Mouse (Mus musculus): Measurements from ENCODE around the gene C5ar1. TPM values are rescaled to one million over a fixed set of nuclear protein-coding genes. Genes with fewer than 3 reads are reported as not detected.
"Not testable (repeated sequence)": the region's sequence is repeated elsewhere in the genome, so short reads cannot be mapped to it uniquely, and the experiment has no call there.

The C5ar1 gene
- polyA plus RNA-seq, 1 experiment = 39.2 TPM

DNA sequence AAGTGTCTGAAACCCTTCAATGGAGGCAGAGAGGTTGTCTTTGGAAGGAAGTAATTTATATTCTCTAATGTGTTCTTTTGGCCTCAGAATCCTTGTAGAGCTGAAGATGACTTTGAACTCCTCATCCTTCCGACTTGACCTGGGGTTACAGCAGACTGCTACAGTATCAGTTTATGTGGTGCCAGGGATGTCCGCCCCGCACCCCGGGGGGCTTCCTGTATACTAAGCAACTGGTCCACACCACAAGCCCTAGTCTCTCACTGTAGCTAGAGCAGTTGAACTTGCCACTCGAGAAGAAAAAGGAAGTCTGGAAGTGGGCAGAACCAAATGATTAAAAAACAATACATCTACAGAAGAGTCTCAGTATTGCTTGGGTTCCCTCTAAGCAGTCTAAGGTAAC, 4.5 kb upstream of the C5ar1 start:
- no peak for TF ChIP-seq POLR2A (IDR thresholded peaks at IDR 0.05; ENCODE audit: borderline replicate concordance, extremely low read depth, low read depth, low read length)
- no peak for TF ChIP-seq CTCF (IDR thresholded peaks at IDR 0.05; ENCODE audit: insufficient read depth, low read length)
- Histone ChIP-seq H3K4me1 (ENCODE audit: control insufficient read depth, insufficient read depth, low read length) (no peaks in the 10 kb centered on the region), H3K4me3 (replicated peaks; ENCODE audit: extremely low read depth, low read depth, low read length) (no peak overlapping the region)
- 57% methylated on average over 5 of the region's 5 CpGs for WGBS
- DNase-seq = no peak

DNA sequence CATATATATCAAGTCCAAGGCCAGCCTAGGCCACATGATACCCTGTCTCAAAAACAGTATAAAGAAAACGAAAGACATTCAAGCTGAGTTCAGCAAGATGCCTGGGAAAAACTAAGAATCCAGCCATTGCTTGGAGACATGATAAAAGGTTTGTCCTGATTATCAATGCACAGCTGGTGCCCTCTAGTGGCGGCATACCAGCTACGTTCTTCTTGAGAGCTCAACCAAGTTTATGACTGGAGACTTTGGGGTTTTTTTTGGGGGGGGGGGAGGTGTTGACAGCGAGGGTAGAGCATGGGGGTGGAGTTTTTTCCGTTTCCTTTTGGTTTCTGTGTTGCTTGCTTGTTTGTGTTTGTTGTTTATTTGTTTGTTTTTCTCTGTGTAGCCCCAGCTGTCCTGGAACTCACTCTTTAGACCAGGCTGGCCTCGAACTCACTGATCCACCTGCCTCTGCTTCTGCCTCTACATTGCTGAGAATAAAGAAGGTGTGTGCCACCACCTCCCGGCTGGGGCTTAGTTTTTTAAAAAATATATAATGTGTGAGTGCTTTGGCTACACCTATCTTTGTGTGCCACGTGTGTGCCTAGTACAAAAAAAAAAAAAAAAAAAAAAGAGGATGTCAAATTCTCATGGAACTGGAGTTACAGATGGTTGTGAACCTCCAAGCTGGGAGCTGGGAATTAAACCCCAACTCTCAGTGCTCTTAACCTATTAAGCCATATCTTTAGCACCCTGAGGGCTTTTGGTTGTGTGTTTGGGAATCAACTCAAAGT, 3.9 kb upstream of the C5ar1 start:
- peak; percentile 75 for DNase-seq
- Histone ChIP-seq H3K4me1 (ENCODE audit: control insufficient read depth, insufficient read depth, low read length) (no peaks in the 10 kb centered on the region), H3K4me3 (replicated peaks; ENCODE audit: extremely low read depth, low read depth, low read length) (no peak overlapping the region)
- 29% methylated on average over 8 of the region's 8 CpGs for WGBS
- TF ChIP-seq POLR2A (IDR thresholded peaks at IDR 0.05; ENCODE audit: borderline replicate concordance, extremely low read depth, low read depth, low read length) = no peak
- TF ChIP-seq CTCF (IDR thresholded peaks at IDR 0.05; ENCODE audit: insufficient read depth, low read length) = peak; percentile 63

DNA sequence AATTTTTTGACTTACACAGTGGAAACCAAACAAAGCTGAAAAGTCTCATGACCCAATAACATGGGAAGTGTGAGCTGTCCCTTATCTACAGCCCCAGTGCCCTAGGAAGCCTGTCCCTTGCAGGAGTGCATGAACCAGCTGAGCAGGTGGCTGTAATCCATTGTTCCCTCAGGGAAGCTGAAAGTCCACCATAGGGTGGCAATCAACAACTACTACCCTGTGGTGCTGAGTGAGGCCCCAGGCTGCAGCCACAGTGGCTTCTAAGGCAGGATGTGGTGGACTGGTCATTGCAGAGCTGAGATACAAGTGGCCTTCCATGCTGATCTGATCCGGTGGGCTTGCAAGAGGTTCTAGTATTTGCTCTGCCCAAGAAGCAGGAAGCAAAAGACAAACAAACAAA, 1.8 kb upstream of the C5ar1 start:
- TF ChIP-seq CTCF (IDR thresholded peaks at IDR 0.05; ENCODE audit: insufficient read depth, low read length) (no peak), POLR2A (IDR thresholded peaks at IDR 0.05; ENCODE audit: borderline replicate concordance, extremely low read depth, low read depth, low read length) (no peak)
- DNase-seq = no peak
- Histone ChIP-seq H3K4me1 (ENCODE audit: control insufficient read depth, insufficient read depth, low read length) (no peaks in the 10 kb centered on the region), H3K4me3 (replicated peaks; ENCODE audit: extremely low read depth, low read depth, low read length) (no peak overlapping the region)
- 24% methylated on average over 1 of the region's 1 CpGs for WGBS

DNA sequence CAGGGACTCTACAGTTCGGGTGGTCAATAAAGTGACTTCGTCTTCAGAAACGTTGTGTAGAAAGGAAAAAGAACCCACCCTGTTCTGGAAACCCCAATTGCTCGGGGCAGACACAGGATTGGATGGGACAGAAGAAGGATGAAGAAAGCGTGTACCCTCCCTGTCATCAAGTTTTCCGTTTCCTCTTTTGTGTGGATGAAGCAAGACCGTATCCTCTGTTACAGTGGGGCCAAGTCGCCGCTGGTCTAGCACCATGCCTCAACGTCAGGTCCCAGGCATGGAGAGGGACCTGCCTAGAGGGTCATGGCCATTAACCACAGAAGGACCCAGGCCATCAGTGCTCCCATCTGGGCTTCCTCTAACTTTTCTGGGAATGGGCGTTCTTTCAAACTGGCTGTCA, 1.5 kb downstream of the C5ar1 start:
- peak; percentile 35; the same call in 1 of the 2 replicates for TF ChIP-seq POLR2A (IDR thresholded peaks at IDR 0.05; ENCODE audit: borderline replicate concordance, extremely low read depth, low read depth, low read length)
- no peak for TF ChIP-seq CTCF (IDR thresholded peaks at IDR 0.05; ENCODE audit: insufficient read depth, low read length)
- no peak overlapping the region for H3K4me3 ChIP-seq (replicated peaks; ENCODE audit: extremely low read depth, low read depth, low read length)
- no peaks in the 10 kb centered on the region for H3K4me1 ChIP-seq (ENCODE audit: control insufficient read depth, insufficient read depth, low read length)
- 81% methylated on average over 11 of the region's 11 CpGs for WGBS
- no peak for DNase-seq

DNA sequence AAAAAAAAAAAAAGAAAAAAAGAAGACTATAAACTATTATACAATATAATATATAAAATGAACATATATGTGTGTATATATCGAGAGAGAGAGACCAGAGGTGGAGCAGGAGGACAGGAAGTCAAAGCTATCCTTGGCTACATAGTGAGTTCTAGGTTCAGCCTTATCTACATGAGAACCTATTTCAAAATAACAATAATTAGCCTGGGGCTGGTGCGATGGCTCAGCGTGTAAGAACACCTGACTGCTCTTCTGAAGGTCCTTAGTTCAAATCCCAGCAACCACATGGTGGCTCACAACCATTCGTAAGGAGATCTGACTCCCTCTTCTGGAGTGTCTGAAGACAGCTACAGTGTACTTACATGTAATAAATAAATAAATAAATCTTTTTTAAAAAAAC, 3.4 kb downstream of the C5ar1 start:
- DNase-seq; H3K4me3 ChIP-seq (replicated peaks; ENCODE audit: extremely low read depth, low read depth, low read length); H3K4me1 ChIP-seq (ENCODE audit: control insufficient read depth, insufficient read depth, low read length): not testable (repeated sequence)
- WGBS = 74% methylated on average over 4 of the region's 4 CpGs

DNA sequence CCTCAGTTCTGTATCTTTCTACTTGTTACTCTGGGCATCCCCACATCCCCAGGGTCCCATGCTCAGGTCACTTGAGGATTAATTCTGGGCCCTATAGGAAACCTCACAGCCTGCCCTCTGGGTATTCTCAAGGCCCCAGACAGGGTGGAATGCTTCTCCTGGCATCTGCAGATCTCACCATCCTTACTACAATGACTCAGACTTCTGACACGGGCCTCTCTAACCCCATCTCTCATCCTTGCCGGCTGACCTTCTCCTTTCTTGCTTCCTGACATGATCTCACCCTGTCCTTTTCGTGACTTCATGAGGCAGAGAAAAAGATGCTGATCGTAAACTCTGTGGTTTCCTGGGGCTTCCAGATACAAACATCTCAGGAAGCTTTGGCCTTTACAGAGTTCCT, 5.1 kb downstream of the C5ar1 start:
- WGBS = 20% methylated on average over 4 of the region's 4 CpGs
- DNase-seq = no peak
- TF ChIP-seq CTCF (IDR thresholded peaks at IDR 0.05; ENCODE audit: insufficient read depth, low read length) (no peak), POLR2A (IDR thresholded peaks at IDR 0.05; ENCODE audit: borderline replicate concordance, extremely low read depth, low read depth, low read length) (no peak)
- H3K4me1 ChIP-seq (ENCODE audit: control insufficient read depth, insufficient read depth, low read length) = no peaks in the 10 kb centered on the region
- H3K4me3 ChIP-seq (replicated peaks; ENCODE audit: extremely low read depth, low read depth, low read length) = no peak overlapping the region

DNA sequence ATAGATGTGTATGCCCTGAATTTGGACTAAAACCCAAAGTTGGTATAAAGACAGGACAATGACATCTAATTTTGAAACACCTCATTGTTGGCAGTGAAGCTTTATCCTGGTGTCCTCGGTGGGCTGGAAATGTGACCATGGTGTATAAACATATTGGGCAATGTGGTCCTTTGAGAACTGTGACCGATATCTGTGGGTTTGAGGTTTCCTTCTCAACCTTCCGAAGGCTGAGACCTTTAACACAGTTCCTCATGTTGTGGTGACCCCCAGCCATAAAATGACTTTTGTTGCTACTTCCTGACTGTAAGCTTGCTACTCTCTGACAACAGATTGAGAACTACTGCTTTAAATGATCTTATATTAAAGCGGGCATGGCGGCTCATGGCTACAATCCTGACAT, 8.7 kb downstream of the C5ar1 start:
- Histone ChIP-seq H3K4me1 (ENCODE audit: control insufficient read depth, insufficient read depth, low read length) (no peaks in the 10 kb centered on the region), H3K4me3 (replicated peaks; ENCODE audit: extremely low read depth, low read depth, low read length) (no peak overlapping the region)
- WGBS = 63% methylated on average over 5 of the region's 5 CpGs
- no peak for TF ChIP-seq CTCF (IDR thresholded peaks at IDR 0.05; ENCODE audit: insufficient read depth, low read length)
- no peak for TF ChIP-seq POLR2A (IDR thresholded peaks at IDR 0.05; ENCODE audit: borderline replicate concordance, extremely low read depth, low read depth, low read length)
- DNase-seq = no peak

DNA sequence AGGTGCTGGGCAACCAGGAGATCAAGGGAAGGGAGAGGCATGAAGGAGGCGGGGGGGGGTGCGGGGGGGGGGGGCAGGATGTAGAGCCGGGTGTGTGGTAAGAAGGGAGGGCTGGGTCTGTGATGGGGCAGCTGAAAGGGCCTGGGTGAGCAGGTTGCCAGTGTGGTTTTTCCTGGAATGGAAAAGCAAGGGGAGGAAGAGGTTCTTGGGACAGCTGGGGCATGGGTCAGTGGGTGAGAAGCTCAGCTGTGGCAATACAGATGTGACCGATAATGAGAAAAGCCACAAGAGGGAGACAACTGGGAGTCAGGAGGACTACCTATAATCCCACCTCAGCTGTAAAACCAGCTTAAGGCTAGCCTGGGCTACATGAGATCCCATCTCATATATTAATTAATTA, 13.4 kb downstream of the C5ar1 start:
- no peaks in the 10 kb centered on the region for H3K4me1 ChIP-seq (ENCODE audit: control insufficient read depth, insufficient read depth, low read length)
- no peak for DNase-seq
- no peak overlapping the region for H3K4me3 ChIP-seq (replicated peaks; ENCODE audit: extremely low read depth, low read depth, low read length)
- 48% methylated on average over 1 of the region's 4 CpGs for WGBS
- TF ChIP-seq CTCF (IDR thresholded peaks at IDR 0.05; ENCODE audit: insufficient read depth, low read length) (no peak), POLR2A (IDR thresholded peaks at IDR 0.05; ENCODE audit: borderline replicate concordance, extremely low read depth, low read depth, low read length) (no peak)

DNA sequence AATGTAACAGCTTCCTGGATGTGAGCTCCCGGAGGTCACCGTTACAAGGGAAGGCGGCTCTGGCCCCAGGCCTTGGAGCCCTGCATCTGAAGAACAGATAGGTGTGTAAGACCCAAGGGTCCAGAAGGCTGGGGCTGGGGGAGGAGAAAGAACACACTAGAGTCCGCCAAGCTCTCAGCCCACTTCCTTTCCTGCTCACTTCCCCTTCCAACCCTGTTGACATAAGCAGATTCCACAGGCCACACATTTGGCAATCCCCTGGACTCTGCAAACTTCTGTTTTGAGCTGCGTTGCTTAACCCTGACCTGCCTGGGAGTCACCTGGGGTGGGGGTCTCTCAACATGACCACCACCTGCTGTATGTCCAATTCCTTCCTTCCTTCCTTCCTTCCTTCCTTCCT, 15.3 kb downstream of the C5ar1 start, which contains the start of gene C5ar2:
TSS of gene C5ar2 (minus strand) at position 88 of the 400 bp plus-strand sequence.
- TF ChIP-seq POLR2A (IDR thresholded peaks at IDR 0.05; ENCODE audit: borderline replicate concordance, extremely low read depth, low read depth, low read length) (0 out of 2 replicates have a peak, but pooled peaks have one; percentile 14), CTCF (IDR thresholded peaks at IDR 0.05; ENCODE audit: insufficient read depth, low read length) (no peak)
- Histone ChIP-seq H3K4me3 (replicated peaks; ENCODE audit: extremely low read depth, low read depth, low read length) (no peak within 1 kb of the TSS), H3K4me1 (ENCODE audit: control insufficient read depth, insufficient read depth, low read length) (peaks cover 3% of the 10 kb centered on the region; the same call in 1 of the 2 replicates)
- WGBS = 30% methylated on average over 5 of the region's 5 CpGs
- DNase-seq = no peak

DNA sequence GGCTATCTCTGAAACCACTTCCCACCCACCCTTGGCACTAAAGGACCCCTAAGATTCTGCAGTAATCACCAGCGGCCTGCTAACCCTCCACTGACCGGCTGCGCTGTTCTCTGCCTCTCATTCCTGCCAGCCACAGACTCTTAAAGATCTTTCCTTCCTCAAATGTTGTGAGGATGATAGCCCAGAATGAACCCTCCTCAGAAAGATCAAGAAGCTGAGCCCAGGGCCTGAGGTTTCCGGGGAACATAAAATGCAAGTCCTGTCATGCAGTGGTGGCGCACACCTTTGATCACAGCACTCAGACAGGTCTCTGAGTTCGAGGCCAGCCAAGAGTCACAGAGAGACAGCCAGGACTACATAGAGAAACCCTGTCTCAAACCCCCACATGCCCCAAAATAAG, 17.1 kb downstream of the C5ar1 start:
- peaks cover 3% of the 10 kb centered on the region; the same call in 1 of the 2 replicates for H3K4me1 ChIP-seq (ENCODE audit: control insufficient read depth, insufficient read depth, low read length)
- H3K4me3 ChIP-seq (replicated peaks; ENCODE audit: extremely low read depth, low read depth, low read length) = no peak overlapping the region
- no peak for DNase-seq
- TF ChIP-seq CTCF (IDR thresholded peaks at IDR 0.05; ENCODE audit: insufficient read depth, low read length) (no peak), POLR2A (IDR thresholded peaks at IDR 0.05; ENCODE audit: borderline replicate concordance, extremely low read depth, low read depth, low read length) (no peak)
- WGBS = 67% methylated on average over 6 of the region's 6 CpGs

All from lung, adult 2 months (tissue).